Mouse (Mus musculus) olfactory bulb, adult 2 months (tissue): Measurements from ENCODE around the gene Cbarp.

ENCODE experiments used
- CTCF ChIP-seq: fragments of 200-500 bp; IDR thresholded peaks from 2 replicates; pipeline ENCODE4 v1.5.1; 2012; ENCODE audit warnings: low read depth, mild to moderate bottlenecking, low read length, moderate library complexity; ENCODE audit not compliant: insufficient read depth
- POLR2A ChIP-seq: fragments of 200-500 bp; IDR thresholded peaks from 2 replicates; pipeline ENCODE4 v1.6.1; 2012; ENCODE audit warnings: mild to moderate bottlenecking, low read depth, low read length, moderate library complexity; ENCODE audit not compliant: insufficient read depth

- TF ChIP-seq CTCF (no peak), POLR2A (0 out of 2 replicates have a peak, but pooled peaks have one; percentile 32)
Measured at GRCm38 (mm10) chr10:80159561-80160454, 19.2 kb upstream of the Cbarp start.
